Mouse (Mus musculus) intestine, embryonic 16.5 days (tissue): ENCODE results near the gene Kcnh3. TPM values are rescaled to one million over a fixed set of nuclear protein-coding genes. Genes with fewer than 3 reads are reported as not detected.
A peak's percentile ranks its signal among the peaks of the same experiment; 100 is the strongest.
"Not testable (repeated sequence)": the region's sequence is repeated elsewhere in the genome, so short reads cannot be mapped to it uniquely, and the experiment has no call there.

Source experiments
- ATAC-seq: fragments of 200-750 bp; cut with Nextera tagmentation; 2 replicates; pipeline ENCODE4 v1.8.0; 2017; ENCODE audit warnings: moderate TSS enrichment, moderate library complexity
- H3K27ac ChIP-seq: fragments of 300-500 bp; sonication (generic); 2 replicates; pipeline ENCODE4 v1.5.1; 2014; ENCODE audit warnings: mild to moderate bottlenecking, low read length
- H3K27me3 ChIP-seq: fragments of 300-500 bp; sonication (generic); replicated peaks from 2 replicates; pipeline ENCODE4 v1.6.1; 2014; ENCODE audit warnings: low read length, control low read depth, mixed read lengths; ENCODE audit not compliant: control insufficient read depth, insufficient read depth
- H3K36me3 ChIP-seq: fragments of 300-500 bp; sonication (generic); 2 replicates; pipeline ENCODE4 v1.6.1; 2014; ENCODE audit warnings: low read length, control low read depth; ENCODE audit not compliant: control insufficient read depth, insufficient read depth
- H3K4me1 ChIP-seq: fragments of 300-500 bp; sonication (generic); 2 replicates; pipeline ENCODE4 v1.6.1; 2014; ENCODE audit warnings: low read length, control low read depth, mixed read lengths; ENCODE audit not compliant: control insufficient read depth, insufficient read depth
- H3K4me2 ChIP-seq: fragments of 300-500 bp; sonication (generic); 2 replicates; pipeline ENCODE4 v1.6.1; 2014; ENCODE audit warnings: low read depth, low read length, control low read depth
- H3K4me3 ChIP-seq: fragments of 300-500 bp; sonication (generic); 2 replicates; pipeline ENCODE4 v1.5.1; 2014; ENCODE audit warnings: mild to moderate bottlenecking, low read length
- H3K9ac ChIP-seq: fragments of 300-500 bp; sonication (generic); 2 replicates; pipeline ENCODE4 v1.6.1; 2014; ENCODE audit warnings: low read depth, low read length
- H3K9me3 ChIP-seq: fragments of 300-500 bp; sonication (generic); 2 replicates; pipeline ENCODE4 v1.6.1; 2016; ENCODE audit warnings: low read length, control low read depth; ENCODE audit not compliant: control insufficient read depth
- WGBS: fragments of 180-500 bp; shearing (Covaris S2); extraction: QIAGEN DNeasy Blood & Tissue Kit; methylation state at CpG from one replicate; pipeline ENCODE4 v1.1.7; 2014; 5-methylcytosine and 5-hydroxymethylcytosine counted together
- polyA plus RNA-seq: library from polyadenylated mRNA; unstranded; fragments of >200 nt; fragmentation: Nextera tagmentation; extraction: Ambion mirVana; gene quantifications from 2 replicates; pipeline ENCODE4 v1.2.1, GENCODE M21; 2015

Gene Kcnh3
- polyA plus RNA-seq, 1 experiment from 2014 or later: 0.56 TPM

DNA sequence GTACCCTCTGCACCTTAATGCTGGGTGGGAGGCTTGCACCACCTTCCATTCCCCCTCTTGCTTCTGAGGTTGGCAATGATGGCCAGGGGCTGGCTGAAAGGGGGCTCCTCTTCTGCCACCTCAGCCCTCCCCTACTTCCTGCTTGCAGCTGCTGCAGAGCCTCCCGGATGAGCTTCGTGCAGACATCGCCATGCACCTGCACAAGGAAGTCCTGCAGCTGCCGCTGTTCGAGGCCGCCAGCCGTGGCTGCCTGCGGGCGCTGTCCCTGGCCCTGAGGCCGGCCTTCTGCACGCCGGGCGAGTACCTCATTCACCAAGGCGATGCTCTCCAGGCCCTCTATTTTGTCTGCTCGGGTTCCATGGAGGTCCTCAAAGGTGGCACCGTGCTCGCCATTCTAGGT, 9.1 kb downstream of the Kcnh3 start:
- WGBS: 41% methylated on average over 17 of the region's 17 CpGs
- no peaks in the 10 kb centered on the region for H3K9me3 ChIP-seq
- peaks cover 7% of the 10 kb centered on the region for H3K4me1 ChIP-seq
- no peaks in the 10 kb centered on the region for H3K36me3 ChIP-seq
- no peak overlapping the region for H3K27ac ChIP-seq
- H3K4me3 ChIP-seq: no peak overlapping the region
- H3K27me3 ChIP-seq: peaks cover 14% of the 10 kb centered on the region
- no peak overlapping the region for H3K9ac ChIP-seq
- no peak for ATAC-seq
- H3K4me2 ChIP-seq: no peak overlapping the region

DNA sequence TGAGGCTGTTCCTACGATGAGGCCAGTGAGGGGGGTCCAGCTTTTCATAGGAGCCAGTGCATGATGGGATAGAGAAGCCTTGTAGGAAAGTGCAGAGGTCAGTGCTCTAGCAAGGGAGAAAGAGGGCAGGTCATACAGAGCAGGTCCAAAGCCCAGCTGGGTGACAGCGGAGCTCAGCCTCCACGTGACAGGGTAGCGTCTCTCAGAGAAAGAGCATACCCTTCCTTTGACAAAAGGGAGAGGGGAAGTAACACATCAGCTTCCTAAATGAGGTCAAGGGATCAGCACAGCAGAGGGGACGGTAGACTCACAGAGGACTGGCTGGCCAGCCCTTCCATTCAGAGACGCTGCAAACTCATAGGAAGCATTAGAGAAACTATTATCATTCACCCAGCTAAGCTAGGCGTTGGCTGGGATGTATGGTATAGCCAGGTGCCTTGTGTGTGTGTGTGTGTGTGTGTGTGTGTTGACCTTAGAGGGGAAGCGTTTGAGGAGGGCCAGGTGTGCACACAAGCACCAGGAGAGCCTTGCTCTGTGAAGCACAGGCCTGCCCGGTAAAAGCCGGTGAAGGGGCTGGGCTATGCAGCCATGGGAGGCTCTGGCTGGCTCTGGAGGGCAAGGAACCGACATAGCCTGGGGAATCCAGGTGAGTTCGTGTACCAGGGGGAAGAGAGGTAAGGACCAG, 9.8 kb downstream of the Kcnh3 start:
- no peak overlapping the region for H3K27ac ChIP-seq
- no peak overlapping the region for H3K9ac ChIP-seq
- no peak overlapping the region for H3K4me2 ChIP-seq
- no peak overlapping the region for H3K4me3 ChIP-seq
- no peaks in the 10 kb centered on the region for H3K36me3 ChIP-seq
- peaks cover 7% of the 10 kb centered on the region for H3K4me1 ChIP-seq
- peak; percentile 45; the same call in 1 of the 2 replicates for ATAC-seq
- H3K9me3 ChIP-seq: no peaks in the 10 kb centered on the region
- H3K27me3 ChIP-seq: peaks cover 12% of the 10 kb centered on the region
- 52% methylated on average over 12 of the region's 12 CpGs for WGBS

DNA sequence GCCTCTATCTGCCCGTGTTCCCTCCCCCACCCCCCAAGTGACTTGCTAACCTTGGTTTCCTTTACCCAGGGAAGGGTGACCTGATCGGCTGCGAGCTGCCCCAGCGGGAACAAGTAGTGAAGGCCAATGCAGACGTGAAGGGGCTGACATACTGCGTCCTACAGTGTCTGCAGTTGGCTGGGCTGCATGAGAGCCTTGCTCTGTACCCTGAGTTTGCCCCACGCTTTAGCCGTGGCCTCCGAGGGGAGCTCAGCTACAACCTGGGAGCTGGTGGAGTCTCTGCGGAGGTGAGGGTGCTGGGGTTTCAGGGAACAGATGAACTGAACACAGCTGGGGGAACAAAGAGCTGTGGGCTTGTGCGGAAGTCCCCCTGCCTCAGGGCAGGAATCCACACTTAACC, 13.3 kb downstream of the Kcnh3 start:
- Histone ChIP-seq H3K36me3 (peaks cover 7% of the 10 kb centered on the region; the same call in 1 of the 2 replicates), H3K27ac (no peak overlapping the region), H3K4me2 (no peak overlapping the region), H3K27me3 (no peaks in the 10 kb centered on the region), H3K9me3 (no peaks in the 10 kb centered on the region), H3K4me3 (no peak overlapping the region), H3K9ac (no peak overlapping the region), H3K4me1 (peaks cover 7% of the 10 kb centered on the region)
- ATAC-seq: no peak
- WGBS: 62% methylated on average over 11 of the region's 11 CpGs

DNA sequence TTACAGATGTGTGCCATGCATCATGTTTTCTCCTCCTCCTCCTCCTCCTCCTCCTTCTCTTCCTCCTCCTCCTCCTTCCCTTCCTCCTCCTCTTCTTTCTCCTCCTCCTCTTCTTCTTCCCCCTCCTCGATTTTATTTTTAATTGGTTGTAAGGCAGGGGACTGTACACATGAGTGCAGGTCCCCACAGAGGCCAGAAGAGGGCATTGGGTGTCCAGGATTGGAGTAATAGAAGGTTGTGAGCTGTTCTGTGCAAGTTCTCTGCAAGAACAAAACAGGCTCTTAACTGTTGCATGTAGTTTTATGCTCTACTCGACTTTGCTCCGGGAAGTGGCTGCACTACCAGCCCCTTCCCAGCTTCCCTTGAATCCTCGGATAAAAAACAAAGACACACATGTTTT, 15.5 kb downstream of the Kcnh3 start:
- Histone ChIP-seq H3K4me2 (no peak overlapping the region), H3K36me3 (peaks cover 14% of the 10 kb centered on the region; the same call in 1 of the 2 replicates), H3K27ac (no peak overlapping the region), H3K9me3 (no peaks in the 10 kb centered on the region), H3K9ac (no peak overlapping the region), H3K27me3 (no peaks in the 10 kb centered on the region), H3K4me1 (no peaks in the 10 kb centered on the region), H3K4me3 (no peak overlapping the region)
- 79% methylated on average over 4 of the region's 4 CpGs for WGBS
- no peak for ATAC-seq

DNA sequence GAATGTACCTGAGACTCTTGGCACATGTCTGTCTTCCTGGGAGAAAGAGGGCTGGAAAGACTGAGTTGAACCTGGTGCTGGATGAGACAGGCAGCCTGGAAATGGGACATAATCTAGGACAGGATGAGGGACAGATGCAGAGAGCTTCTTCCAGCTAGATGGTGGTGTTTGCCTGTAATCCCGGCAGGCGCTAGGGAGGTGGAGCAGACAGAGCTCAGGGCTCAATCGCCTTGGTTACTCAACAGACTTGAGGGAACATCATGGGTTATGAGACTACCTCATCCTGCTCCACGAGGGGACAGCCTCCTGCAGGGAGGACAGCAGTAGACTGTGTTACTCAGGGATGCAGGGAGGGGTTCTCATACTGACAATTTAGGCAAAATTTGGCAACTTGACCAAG, 16.6 kb downstream of the Kcnh3 start:
- no peaks in the 10 kb centered on the region for H3K27me3 ChIP-seq
- peaks cover 18% of the 10 kb centered on the region; the same call in 1 of the 2 replicates for H3K36me3 ChIP-seq
- WGBS: 69% methylated on average over 4 of the region's 4 CpGs
- H3K9me3 ChIP-seq: no peaks in the 10 kb centered on the region
- no peak for ATAC-seq
- no peak overlapping the region for H3K4me3 ChIP-seq
- H3K4me2 ChIP-seq: no peak overlapping the region
- H3K27ac ChIP-seq: no peak overlapping the region
- no peak overlapping the region for H3K9ac ChIP-seq
- H3K4me1 ChIP-seq: no peaks in the 10 kb centered on the region

DNA sequence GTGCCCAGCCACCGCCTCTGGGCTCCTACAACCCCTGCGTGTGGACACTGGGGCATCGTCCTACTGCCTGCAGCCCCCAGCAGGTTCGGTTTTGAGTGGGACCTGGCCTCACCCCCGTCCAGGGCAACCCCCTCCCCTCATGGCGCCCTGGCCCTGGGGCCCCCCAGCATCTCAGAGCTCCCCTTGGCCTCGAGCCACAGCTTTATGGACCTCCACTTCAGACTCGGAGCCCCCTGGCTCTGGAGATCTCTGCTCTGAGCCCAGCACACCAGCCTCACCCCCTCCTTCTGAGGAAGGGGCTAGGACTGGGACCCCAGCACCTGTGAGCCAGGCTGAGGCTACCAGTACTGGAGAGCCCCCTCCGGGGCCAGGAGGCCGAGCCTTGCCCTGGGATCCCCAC, 17.4 kb downstream of the Kcnh3 start:
- Histone ChIP-seq H3K4me2 (no peak overlapping the region), H3K27me3 (no peaks in the 10 kb centered on the region), H3K4me3 (no peak overlapping the region), H3K9me3 (no peaks in the 10 kb centered on the region), H3K27ac (no peak overlapping the region), H3K9ac (no peak overlapping the region), H3K36me3 (peaks cover 21% of the 10 kb centered on the region; the same call in 1 of the 2 replicates), H3K4me1 (no peaks in the 10 kb centered on the region)
- WGBS: 91% methylated on average over 10 of the region's 10 CpGs
- peak; percentile 9; the same call in 1 of the 2 replicates for ATAC-seq

DNA sequence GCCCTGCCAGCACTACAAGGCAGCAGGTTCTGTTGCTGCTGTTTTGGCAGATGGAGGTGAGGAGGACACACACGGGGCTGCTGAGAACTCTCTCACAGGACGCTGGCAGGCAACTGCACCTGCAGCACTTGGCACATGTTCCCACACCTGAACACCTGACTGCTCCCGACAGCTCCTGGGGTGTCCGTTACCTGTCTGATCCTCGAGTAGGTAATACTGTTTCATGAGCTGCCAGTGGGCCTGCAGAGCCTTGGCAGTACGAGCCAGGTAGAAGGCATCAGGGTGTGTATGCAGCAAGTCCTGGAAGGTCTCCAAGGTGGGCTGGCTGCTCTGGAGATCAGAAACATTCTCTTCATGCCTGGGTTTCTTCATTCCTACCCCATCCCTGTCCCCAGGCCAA, 22.1 kb downstream of the Kcnh3 start:
- H3K9me3 ChIP-seq, H3K4me3 ChIP-seq, ATAC-seq, H3K27ac ChIP-seq, H3K4me2 ChIP-seq, H3K4me1 ChIP-seq, H3K27me3 ChIP-seq: not testable (repeated sequence)
- H3K9ac ChIP-seq: 0 out of 2 replicates have a peak overlapping the region, but pooled peaks have one; percentile 24
- H3K36me3 ChIP-seq: peaks cover 26% of the 10 kb centered on the region; the same call in 1 of the 2 replicates
- 82% methylated on average over 6 of the region's 6 CpGs for WGBS

DNA sequence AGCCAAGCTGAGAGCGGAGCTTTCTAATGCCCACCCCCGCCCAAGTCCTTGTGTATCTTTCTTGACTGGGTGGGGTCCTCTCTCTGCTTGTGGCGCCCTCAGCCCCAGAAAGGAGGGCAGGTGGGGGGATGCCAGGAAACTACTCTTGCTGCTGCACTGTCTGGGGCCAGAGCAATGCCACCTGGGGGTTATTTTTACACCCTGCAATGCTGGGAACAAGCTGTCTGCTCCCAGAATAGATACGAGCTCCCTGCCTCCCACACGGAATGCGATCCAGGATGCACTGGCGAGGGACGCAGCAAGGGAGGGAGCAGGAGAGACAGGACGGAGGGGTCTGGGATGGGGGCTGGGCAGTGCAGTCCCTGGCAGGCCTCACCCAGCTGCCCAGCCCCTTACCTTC, 24.3 kb downstream of the Kcnh3 start:
- Histone ChIP-seq H3K9ac (no peak overlapping the region), H3K36me3 (0 out of 2 replicates have a peak, but pooled peaks cover 14% of the 10 kb centered on the region), H3K4me1 (peaks cover 16% of the 10 kb centered on the region), H3K27ac (no peak overlapping the region), H3K9me3 (no peaks in the 10 kb centered on the region), H3K27me3 (no peaks in the 10 kb centered on the region), H3K4me2 (no peak overlapping the region), H3K4me3 (no peak overlapping the region)
- no peak for ATAC-seq
- 86% methylated on average over 9 of the region's 9 CpGs for WGBS

DNA sequence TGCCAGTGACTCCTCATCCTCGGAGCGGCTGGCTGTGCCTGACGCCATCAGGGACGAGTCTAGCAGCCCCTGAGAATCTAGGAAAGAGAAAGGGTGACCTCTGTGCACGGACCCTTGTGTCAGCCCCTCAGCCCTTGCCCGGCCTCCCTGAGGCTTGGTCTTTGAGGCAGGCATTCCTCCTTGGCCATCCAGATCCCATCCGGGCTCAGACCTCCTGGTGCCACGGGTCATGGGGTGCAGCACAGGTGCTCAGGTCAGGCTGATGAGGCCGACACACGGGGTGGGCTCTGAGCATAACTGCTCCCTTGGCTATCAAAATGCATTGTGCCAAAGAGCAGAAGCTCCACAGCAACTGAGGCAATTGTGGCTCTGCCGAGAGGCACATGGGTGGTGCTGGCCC, 25.3 kb downstream of the Kcnh3 start:
- Histone ChIP-seq H3K4me2 (no peak overlapping the region), H3K27ac (no peak overlapping the region), H3K27me3 (no peaks in the 10 kb centered on the region), H3K4me1 (peaks cover 24% of the 10 kb centered on the region), H3K36me3 (0 out of 2 replicates have a peak, but pooled peaks cover 14% of the 10 kb centered on the region), H3K9me3 (no peaks in the 10 kb centered on the region), H3K4me3 (no peak overlapping the region), H3K9ac (no peak overlapping the region)
- WGBS: 92% methylated on average over 11 of the region's 11 CpGs
- ATAC-seq: no peak

DNA sequence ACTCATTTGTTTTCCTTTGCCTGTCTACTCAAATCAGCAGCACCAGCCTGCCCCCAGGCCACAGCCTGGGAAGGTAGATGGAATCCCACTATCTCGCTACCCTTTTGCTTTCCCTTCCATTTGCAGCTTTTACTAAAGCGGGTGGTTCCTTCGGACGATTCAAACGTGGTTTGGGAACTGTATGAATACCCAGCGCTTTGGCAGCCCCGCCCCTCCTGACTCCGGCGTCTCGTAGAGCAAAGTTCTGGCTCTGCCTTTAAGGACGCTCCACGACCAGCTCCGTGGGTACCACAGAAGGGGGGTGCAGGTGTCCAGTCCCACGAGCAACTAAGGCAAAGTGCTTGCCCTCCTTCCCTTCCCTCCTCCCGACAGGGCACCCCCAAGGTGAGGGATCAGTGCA, 26.4 kb downstream of the Kcnh3 start:
- under 1% methylated on average over 14 of the region's 15 CpGs for WGBS

More for the DNA sequence above, 26.4 kb downstream of the Kcnh3 start:
- H3K9me3 ChIP-seq, H3K27ac ChIP-seq, H3K27me3 ChIP-seq: not testable (repeated sequence)
- Histone ChIP-seq H3K36me3 (0 out of 2 replicates have a peak, but pooled peaks cover 12% of the 10 kb centered on the region), H3K9ac (peak overlapping the region; percentile 78), H3K4me2 (peak overlapping the region; percentile 66), H3K4me3 (peak overlapping the region; percentile 71), H3K4me1 (peaks cover 24% of the 10 kb centered on the region)
- peak; percentile 13 for ATAC-seq
